Mouse (Mus musculus): ENCODE data around the gene Agap1.

The Agap1 gene

DNA sequence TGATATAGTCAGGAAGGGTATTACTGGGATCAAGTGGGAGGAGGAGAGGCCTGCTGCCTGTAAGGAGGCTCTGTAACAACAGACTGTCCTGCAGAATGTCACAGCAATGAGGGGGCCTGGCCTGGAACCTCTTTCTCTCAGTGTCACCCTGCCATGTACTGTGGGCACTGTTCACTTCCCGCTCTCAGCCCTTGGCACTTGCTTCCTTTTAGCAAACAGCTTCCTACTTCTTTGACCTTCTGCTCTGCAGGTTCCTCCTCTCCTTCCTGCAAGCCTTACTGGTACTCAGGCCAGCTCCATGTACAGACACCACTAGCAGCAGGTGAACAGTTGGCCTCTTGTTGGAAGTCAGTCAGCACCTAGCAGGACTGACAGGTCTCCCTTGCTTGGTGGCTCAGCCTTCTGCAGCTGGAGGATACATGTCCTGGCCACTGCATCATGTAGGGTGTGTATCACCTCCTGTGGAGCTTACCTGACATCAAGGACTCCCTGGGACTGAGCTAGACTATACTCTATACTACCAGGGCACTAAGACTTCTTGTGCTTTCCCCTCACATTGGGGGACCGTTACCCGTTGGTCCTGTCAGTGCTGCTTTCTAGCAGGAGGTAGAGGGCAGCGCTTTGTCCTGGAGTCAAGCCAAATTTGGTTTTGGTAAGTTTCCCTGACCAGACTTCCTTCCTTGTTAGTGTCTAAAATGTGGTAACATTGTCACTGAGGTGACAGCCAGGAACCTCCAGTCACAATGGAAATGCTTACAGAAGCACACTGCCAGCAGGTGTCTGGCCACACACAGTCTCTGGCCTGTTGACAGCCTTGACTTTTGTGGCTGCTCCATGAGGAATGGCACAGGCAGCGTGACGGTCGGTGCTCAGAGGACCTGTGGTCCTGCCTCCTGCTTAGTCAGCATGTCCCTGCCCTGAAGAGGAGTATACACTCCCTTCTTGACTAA, 120.6 kb downstream of the Agap1 start:
- in situ Hi-C loops (cut with MboI; ENCODE audit: unreplicated experiment in 2 of 2), result no loop called here

DNA sequence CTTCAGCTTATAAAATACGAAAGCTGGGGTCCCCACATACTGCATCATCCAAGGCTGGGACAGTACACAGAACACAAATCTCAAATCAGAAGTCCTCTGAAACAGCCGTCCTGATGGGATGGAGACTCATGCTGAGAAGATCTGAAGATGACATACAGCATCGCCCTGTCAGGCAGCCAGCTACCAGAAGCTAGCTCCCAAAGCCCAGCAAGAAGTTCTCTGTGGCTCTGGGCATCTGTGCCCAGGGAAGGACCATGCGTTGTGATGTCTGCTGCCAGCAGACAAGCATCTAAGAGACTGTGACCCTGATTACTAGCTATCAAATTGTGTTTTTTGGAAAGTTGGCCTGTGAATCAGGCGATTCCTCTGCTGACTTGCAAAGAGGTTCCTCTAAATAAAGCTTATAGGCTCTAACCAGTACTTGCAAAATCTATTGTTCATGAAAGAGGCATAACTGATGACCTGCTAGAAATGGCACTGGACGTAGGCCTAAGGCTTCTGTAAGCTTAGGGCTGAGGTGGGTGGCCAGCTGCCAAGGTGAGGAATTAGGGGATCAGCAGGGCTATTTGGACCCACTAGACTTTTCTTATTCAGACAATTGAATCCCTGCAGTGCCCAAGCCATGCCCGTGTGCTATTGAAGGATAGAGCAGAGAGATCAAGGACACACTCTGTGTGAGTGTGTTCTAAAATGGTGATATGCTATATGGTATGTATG, 121.7 kb downstream of the Agap1 start:
- in situ Hi-C loops (cut with MboI; ENCODE audit: unreplicated experiment in 2 of 2), result no loop called here

DNA sequence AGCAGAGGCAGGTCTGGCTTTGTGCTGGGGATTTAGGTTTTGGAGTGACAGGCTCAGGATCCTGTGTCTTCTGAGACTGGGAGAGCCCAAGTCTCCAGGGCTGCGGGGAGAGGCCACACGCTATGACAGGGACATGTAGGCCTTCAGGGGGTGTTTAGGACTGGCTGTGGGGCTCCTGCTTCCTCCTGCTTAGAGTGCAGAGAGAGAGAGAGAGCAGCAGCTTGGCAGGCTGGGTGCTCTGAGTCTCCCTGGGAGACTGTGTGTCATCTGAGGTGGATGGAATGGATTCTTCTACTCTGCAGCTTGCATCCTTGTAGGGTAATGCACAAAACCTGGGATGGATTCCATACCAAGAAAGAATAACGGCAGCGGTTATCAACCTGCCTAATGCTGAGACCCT, 122.4 kb downstream of the Agap1 start:
- in situ Hi-C loops (cut with MboI; ENCODE audit: unreplicated experiment in 2 of 2), result no loop called here

DNA sequence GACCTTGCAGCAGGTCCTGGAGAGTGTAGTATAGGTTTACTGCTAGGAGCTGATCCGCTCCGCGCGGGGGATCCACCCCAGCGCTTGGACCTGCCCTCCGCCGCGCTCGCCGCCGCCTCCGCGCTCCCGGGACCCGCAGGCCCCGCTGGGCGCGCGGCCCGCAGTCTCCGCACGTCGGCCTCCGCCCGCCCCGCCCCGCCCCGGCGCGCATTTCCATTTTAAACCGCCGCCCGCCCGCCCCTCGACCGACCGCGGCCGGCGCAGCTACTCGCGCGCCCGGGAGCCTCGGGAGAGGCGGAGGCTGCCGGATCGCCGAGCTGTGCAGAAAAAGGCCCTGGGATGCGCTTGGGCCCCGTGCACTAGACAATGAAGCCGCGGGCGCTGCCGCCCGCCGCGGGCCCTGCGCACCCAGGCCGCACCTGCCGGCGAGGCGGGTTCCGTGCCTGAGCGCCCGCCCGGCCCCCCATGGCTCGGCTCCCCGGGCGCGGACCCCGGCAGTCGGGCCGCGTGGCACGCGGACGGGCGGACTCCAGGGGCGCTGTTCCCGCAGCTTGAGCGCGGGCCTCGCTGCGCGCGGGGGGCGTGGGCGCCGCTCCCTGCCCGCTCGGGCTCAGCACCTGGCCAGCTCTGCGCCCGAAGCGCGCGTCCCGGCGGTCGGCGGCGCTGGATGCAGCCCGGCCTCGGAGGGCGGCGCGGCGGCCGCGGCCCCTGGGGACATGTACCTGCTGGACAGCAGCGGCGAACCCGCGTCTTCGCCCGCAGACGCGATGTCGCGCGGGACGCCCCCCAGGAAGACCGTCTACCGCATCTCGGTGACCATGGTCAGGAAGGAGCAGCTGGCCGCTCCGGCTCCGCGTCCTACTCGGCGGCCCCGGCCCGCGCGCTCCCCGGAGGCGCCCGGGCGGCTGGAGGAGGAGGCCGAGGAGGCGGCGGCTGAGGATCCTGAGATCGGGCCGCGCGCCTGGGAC, 125.7 kb downstream of the Agap1 start:
- in situ Hi-C loops (cut with MboI; ENCODE audit: unreplicated experiment in 2 of 2), result no loop called here

DNA sequence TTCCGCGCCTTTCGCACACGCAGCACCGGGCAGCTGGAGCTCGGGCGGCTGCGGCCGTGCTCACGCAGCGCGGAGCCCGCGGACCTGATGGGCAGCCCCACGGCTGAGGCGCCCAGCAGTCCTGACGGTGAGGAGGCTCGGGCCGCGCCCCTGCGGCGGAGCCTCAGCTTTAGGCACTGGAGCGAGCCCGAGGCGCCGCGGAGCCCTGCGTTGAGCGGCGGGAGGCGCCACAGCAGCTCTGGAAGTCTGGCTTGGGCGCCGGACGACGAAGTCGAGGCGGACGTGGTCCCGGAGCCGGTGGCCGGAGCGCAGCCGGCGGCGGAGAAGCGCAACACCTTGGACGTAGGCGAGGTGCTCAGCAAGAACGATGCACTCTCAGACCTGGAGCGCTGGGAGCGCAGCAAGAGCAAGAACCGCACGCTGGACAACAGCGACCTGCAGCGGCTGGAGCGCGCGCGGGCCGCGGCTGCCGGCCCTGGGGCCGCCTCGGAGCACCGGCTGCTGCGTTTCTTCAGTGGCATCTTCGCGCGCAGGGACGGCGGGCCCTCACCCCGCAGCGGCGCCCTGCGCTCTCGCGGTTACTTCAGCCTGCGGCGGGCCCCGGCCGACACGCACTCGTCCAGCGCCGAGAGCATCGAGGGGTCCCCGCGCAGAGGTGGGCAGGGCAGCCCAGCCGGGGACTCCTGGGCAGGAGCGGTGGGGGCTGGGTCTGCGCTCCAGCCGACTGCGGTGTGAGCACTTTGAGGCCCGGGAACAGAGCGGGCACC, 126.6 kb downstream of the Agap1 start:
- in situ Hi-C loops (cut with MboI; ENCODE audit: unreplicated experiment in 2 of 2), result no loop called here

DNA sequence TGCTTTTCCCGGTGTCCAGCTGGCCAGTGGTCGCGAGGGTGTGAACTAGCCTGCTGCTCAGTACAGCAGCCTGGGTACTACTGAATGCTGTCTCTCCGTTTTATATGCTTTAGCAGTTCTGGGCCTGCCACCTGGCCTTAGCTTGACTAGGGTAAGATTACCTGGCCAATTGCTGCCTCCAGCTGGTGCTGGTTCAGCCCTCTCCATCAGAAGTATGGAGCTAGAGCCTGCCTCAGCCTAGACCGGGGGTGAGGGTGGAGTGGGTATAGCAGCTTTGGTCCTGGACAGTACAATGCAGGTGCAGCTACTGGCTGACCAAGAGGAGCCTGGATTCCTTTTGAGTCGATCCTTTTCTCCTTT, 127.1 kb downstream of the Agap1 start:
- in situ Hi-C loops (cut with MboI; ENCODE audit: unreplicated experiment in 2 of 2), result no loop called here

DNA sequence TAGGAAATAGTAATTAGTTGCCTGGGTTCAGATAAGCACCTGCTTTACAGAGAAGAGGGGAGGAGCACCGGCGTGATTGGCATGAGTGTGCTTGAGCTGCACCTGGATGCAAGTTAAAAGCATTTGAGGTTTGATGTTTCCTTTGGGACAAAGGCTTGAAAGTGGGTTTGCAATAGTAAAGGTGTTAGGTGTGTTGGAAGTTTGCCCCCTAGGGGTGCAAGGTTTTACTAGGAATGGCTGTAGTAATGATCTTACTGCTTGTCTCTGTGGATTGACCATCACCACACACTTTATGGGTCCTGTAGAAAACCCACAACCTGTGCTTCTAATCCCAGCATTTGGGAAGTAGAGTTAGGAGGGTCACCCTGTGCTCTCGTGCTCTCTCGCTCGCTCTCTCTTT, 128.8 kb downstream of the Agap1 start:
- in situ Hi-C loops (cut with MboI; ENCODE audit: unreplicated experiment in 2 of 2), result no loop called here

DNA sequence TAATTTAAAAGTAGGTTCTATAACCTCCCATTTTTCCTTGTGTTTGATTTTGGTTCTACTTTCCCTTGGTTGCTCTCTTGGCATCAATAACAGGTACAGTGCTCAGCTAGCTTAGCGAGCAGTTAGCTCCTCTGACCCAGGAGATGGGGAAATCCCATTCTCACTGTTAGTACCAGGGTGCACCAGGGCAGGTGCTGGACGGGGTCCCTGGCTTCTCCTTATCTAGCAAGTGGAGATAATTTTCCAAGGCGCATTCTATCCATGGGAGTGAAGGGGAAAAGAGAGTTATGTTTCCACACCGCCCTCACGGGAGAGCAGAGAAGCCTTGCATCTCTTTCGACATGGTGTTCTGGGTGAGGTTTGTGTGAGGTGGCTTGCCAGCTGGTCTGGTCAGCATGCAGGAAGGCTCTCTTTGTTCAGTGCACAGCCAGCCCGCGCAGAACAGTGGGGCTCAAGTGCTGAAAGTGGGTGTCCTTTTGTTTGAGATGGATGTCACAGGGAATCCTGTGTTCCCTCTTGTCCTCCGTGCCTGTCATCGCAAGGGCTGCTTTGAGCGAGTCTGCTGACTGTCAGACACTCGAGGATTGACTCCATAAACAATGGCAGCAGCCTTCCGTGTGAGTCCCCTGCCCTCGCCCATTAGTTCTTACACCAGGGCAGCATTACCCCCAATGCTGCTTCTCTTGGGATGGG, 132.5 kb downstream of the Agap1 start:
- in situ Hi-C loops (cut with MboI; ENCODE audit: unreplicated experiment in 2 of 2), result no loop called here

DNA sequence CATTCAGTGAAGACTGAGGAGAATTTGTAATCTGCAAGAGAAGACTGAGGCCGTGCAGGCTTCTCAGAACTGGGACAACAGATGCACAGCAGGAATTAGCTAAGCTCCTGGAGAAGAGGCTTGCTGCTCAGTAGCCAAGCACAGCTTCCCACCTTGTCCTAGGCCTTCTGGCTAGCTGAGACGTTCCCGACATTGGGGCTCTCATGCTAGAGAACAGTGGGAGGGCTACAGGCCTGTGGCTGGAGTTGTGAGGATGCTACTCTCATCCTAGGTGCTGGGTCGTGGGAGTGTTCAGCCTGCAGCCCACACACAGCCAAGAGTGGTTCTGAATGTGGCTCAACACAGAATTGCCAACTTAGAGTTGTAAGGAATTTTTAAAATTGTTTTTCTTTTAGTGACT, 133.5 kb downstream of the Agap1 start:
- in situ Hi-C loops (cut with MboI; ENCODE audit: unreplicated experiment in 2 of 2), result no loop called here

DNA sequence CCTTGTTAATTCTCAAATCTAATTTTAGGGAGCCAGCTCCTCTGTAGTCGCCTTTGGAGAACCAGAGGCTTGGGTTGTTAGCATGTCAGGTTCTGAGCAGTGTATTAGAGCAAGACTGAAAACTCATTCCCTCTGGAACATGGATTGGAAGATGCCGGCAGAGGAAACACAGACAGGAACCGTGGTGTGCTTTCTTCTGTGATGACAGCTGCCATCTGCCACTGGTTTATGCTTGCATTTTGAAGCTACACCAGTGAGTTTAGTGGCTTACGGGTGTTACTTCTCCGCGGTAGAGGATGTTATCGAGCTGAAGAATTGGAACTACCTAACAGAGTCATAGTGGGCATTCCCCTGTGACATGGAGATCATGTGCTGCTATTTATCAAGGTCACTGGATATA, 136.4 kb downstream of the Agap1 start:
- in situ Hi-C loops (cut with MboI; ENCODE audit: unreplicated experiment in 2 of 2), result no loop called here

DNA sequence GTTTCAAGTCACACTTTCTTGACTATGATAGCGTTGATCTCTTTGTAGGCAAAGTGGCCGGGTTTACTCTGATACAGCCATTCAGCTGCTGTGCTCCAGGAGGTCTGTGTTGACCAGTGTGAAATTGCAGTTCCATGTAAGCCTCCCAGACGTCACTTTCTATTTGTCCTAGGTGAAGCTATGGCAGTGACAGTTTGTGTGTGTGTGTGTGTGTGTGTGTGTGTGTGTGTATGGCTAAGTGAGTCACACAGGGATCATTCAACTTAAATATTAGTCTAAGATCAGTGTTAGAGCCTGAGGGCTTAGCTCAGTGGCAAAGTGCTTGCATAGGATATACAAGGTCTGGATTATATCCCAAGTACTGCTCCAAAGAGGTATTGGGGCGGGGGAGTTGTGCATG, 138.6 kb downstream of the Agap1 start:
- in situ Hi-C loops (cut with MboI; ENCODE audit: unreplicated experiment in 2 of 2), result no loop called here

DNA sequence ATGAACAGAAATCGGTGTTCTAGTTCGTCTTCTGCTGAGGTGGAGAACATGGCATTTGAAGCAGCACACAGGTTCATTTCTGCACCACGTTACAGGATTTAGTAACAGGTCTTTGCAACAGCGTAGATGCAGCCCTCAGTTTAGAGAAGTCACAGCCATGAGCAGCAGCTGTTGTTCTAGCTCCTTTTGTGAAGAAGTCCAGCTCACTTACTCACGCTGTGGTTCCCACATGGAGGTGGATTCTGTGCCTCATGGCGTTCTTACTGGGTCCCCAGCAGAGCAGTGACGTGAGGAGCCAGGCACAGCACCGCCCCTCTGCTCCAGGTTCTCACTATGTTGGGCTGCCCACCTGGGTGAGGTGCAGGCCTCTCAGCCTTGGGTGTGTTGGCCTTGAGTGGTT, 140.4 kb downstream of the Agap1 start:
- in situ Hi-C loops (cut with MboI; ENCODE audit: unreplicated experiment in 2 of 2), result no loop called here

DNA sequence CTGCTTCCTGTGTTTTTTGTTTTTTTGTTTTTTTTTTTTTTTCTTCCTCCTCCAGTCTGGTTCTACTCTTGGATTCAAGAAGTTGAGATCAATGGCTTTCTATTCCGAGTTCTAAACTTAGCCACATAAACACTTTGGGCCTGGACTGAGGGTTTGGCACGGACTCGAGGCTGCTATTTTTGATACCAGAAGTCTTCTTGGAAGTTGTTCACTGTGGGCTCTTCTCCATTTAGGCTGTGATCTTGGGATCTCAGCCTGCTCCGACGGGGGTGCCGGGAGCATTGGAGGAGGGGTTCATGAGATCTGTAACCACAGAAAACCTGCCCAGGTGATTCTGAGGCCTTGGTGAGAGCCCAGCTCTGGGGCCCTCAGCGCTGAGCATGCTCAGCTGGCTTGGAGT, 140.8 kb downstream of the Agap1 start:
- in situ Hi-C loops (cut with MboI; ENCODE audit: unreplicated experiment in 2 of 2), result no loop called here

DNA sequence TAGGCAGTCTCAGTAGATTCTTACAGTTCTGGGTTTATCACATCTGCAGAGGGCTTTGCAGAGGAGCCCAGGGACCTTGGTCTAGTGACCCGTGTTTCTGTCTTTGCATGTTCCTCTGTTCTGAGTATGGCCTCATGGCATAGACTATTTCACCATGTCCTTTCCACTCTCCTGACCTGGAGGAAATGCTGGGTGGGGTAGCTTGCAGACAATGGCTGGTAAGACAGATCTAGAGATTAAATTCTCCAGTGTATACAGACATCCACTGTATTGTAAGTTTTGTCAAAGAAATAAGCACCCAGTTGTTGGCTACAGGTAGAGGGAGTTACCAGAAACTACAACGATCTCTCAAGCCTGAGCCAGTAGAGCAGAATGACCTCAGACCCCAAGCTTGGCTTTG, 141.6 kb downstream of the Agap1 start:
- in situ Hi-C loops (cut with MboI; ENCODE audit: unreplicated experiment in 2 of 2), result no loop called here

DNA sequence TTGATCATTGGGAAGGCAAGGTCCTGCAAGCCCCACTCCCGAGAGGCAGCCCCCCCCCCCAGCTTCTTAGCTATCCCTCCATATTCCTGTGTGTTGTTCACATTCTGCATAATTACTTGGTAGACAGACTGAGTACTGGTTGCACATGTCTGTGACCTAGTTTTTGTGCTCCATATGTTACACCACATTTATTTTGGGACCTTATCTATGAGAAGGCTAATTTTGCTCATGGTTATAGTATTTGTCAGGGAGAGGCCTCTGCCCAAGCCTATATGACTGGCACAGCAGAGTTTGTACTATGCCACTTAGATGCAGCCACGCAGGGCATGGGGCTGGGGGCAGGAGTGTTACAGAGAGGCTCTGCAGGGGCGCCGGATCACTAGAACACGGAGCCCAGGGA, 144.3 kb downstream of the Agap1 start:
- in situ Hi-C loops (cut with MboI; ENCODE audit: unreplicated experiment in 2 of 2), result no loop called here

DNA sequence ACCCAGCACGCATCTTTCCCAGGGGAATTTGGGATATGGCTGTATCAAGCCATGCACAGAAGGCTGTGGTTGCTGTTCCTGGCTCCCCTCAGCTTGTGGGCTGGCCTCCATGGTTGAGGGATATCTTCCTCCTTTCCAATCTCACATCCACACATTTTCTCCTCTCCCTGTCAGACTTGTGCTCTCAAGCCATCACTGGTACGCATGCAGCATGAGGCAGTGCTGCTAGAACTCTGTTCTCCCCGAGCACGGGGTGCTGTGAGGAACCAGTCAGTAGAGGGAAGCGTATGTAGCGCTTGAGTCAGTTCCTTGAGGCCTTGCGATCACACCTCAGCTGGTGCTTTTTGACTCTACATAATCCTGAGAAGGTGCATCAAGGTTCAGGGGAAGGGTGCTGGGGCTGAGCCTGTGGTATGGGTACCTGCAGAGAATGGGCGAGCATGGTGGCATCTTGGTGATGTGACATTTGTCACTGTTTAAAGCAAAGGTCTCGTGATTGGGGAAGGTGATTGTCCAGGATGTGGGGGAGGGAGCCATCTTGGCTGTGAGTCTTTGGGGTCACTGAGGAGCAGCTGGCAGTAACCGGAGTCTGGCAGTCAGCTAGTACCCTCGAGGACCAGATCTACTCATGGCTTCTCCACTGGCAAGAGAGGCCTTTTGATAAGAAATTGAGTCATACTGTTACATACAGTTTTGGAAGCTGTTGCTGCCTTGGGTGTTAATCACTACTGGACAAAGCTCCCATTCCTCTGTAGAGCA, 145.6 kb downstream of the Agap1 start:
- in situ Hi-C loops (cut with MboI; ENCODE audit: unreplicated experiment in 2 of 2), result no loop called here

DNA sequence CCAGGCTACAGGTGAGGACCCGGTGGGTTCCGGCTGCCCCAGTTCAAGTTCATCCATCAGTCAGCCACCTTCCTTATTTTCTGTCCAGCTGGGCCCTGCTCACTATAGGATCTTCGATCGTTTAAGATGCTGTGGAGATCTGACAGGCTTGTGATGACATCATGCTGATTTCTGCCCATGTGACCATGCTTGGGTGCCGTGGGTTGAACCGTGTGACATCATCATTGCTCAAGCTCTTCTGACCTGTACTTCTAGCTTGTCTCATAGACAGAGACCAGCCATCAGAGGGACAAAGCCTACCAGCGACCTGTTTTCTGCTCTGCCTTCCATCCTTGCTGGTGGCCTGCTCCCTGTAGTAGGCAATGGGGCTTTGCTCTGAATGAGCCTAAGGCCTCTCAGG, 146.7 kb downstream of the Agap1 start:
- in situ Hi-C loops (cut with MboI; ENCODE audit: unreplicated experiment in 2 of 2), result no loop called here

DNA sequence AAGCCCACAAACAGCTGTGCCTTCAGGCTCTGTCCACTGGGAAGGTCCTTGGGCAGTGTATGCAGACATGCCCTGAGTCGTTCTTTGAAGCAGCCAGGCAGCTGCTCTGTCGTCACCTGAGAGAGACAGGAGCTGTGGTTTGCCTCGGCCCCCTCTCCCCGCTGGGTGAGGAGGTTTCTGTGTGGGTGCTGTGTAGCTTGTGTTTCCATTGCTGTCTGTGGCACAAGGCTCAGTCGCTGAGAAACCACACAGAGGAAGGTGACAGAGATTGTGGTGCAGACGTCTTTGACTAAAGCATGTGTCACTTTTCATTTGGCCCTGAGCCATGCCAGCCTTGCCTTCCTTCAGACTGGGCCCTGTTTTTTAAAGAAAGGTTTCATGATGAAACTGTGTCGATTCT, 148.3 kb downstream of the Agap1 start:
- in situ Hi-C loops (cut with MboI; ENCODE audit: unreplicated experiment in 2 of 2), result no loop called here

DNA sequence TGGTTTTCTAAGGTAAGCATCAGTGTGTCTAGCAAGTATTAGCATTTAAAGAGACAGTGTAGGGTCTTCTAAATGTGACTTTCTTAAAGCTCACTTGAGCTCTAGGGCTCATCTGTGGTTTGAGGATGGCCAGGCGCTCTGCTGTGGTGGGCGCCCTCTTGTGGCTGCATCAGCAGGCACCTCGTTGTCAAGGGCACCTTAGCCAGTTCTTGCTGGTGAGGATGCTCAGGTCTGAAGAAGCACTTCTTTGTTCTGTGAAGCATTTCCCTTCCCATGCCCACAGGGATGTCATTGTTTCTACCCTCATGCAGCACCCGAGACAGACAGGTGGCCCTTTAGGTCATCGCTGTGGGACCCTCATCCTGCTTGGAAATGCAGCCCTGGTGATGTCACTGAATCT, 152.0 kb downstream of the Agap1 start:
- in situ Hi-C loops (cut with MboI; ENCODE audit: unreplicated experiment in 2 of 2), result no loop called here

All from v-Abl transformed pro-B cells (cell line).